Mouse (Mus musculus) c-Kit-negative CD71-positive TER-119-positive erythroid progenitor cells, embryonic 14.5 days (primary cell): Measurements from ENCODE around the gene Taf10.
A peak's percentile ranks its signal among the peaks of the same experiment; 100 is the strongest.

Source experiments
- DNase-seq: peaks from one replicate; pipeline ENCODE4 v3.0.0-alpha.2; 2013; ENCODE audit warnings: low read depth, low spot score

Taf10 gene

GRCm38 (mm10) chr7:105743926-105744590, at the start of gene Taf10:
TSS of gene Taf10 (minus strand) at chr7:105744361.
- peak; percentile 78 for DNase-seq

DNA sequence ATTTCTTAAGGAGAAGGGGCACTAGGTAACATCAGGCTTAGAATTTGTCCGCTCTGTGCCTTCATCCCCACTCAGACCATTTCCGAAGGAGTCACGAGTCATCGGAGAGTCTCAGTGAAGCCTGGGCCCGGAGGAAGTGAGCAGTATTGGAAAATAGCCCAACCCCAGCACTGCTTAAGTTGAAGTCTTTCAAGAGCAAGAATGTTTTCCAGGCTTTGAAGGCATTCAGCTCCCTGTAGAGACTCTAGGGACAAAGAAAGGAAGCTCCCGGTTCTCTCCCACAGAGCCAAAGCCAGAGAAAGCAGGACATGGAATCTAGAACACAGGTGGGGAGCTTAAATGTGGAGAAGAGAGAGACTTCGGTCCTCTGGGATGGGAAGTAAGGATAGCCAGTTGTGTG, 49.5 kb upstream of the Taf10 start:
- no peak for DNase-seq

DNA sequence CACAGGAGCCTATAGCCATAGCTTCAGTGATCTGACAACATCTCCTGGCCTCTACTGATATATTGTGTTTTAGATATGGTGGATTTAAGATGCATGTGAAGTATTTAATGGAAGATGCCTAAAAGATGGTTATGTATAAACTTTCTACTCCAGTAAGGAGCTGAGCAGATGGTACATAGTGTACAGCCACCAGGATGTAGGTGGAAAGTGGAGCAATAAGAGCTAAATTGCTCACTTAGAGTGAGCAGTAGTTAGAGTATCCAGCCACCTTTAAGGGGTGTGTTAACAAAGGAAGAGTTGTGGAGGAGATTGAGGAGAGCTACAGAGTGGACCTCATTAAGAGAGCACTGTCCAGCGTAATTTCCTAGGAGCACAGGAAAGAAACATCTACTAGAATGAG, 47.0 kb upstream of the Taf10 start:
- no peak for DNase-seq

DNA sequence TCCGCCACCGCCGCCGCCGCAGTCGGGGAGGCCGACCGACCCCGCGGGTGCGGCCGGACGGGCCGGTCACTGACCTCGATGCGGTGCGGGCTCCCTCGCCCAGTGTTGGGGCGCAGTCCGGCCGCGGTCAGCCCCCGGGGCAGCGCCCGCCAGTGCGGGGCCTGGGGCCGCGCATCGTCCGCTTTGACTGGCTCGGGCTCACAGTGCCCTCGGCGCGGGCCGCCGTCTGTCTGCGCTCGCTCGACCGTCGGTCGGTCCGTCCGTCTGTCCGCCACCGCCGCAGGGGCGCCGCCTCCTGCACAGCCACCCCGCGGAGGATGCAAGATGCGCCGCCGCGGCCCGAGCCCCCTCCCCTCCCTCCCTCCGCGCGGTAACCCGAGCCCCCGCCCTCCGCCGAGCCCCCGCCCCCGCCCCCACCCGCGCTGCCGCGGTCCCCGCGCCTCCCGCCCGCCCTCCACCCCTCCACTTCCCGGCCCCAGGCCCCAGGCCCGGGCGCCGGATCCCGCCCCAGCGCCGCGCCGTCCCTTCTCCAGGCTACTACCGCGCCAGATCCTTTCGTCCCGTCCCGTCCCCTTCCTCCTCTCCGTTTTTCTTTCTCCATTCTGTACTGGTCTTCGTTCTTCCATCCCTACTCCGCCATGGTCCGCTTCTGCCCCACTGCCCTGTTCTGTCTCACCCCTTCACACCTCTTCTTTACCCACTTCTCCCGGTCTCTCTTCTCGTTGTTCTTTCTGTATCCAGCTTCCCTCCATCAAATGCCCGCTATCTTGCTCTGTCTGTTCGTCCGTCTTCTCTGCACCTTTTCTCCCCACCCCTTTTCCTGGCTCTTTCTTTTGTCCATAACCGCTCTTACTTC, 43.4 kb upstream of the Taf10 start, which contains the start of gene Dchs1:
Gene Dchs1, minus strand, starts transcription at position 370 of the 856 bp plus-strand sequence.
- DNase-seq, result no peak

GRCm38 (mm10) chr7:105786506-105787284, 42.5 kb upstream of the Taf10 start:
- no peak for DNase-seq

- no peak for DNase-seq
Observed at GRCm38 (mm10) chr7:105784556-105784955, 40.4 kb upstream of the Taf10 start.

- no peak for DNase-seq
Observed at GRCm38 (mm10) chr7:105783861-105784260, 39.7 kb upstream of the Taf10 start.

DNA sequence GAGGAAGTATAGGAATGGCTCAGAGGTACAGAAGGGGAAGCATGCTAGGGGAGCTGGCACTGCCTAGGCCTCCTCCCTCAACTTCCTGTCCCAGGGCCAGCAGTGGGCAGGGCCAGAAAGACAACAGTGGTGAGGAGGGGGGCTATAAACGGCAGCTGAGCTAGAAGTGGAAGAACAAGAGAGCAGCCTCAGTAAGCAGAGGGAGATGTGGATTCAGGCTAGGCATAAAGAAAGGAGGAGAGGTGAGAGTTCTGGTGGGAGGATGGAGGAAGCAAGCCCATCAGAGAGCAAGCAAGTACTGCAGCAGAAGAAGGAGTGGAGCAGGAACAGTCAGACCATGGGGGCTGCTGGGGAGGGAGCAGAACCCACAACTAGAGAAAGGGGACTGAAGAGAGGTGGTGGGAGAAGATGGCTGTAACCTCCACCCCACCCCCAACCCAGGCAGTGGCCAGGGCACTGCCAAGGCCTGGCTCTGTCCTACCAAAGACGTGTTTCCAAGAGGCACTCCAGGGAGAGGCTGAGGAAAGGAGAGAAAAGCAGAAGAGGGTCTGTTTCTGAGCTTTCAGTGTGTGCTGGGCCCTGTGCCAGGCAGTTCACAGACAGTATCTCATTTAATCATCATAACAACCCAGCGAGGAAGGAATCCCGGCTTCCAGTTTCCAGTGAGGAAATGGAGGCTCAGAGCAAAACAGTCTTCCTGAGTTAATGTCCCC, 34.5 kb upstream of the Taf10 start:
- no peak for DNase-seq

- DNase-seq, result no peak
Observed at GRCm38 (mm10) chr7:105777797-105778552, 33.8 kb upstream of the Taf10 start.

GRCm38 (mm10) chr7:105777316-105777715, 33.2 kb upstream of the Taf10 start:
- no peak for DNase-seq

GRCm38 (mm10) chr7:105776026-105776425, 31.9 kb upstream of the Taf10 start:
- DNase-seq, result no peak

DNA sequence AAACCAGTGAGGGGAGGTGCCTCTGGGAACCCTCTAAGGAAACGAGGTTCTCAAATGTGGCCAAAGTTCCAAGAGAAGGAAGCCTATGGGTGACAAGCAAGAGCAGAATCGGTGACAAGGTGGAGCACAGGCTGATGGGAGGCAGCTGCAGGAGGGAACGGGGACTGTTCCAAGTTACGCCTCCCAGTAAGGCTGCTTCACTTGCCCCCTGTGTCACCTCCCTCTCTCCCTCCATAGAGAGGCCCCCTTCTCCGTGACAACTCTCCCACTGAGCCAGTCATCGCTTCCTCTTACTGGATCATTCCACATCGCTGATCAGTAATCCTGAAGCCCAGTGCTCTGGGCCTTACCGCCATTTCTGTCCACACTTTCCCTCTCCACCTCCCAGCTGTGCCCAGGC, 30.5 kb upstream of the Taf10 start:
- DNase-seq, result no peak

GRCm38 (mm10) chr7:105773041-105773440, 28.9 kb upstream of the Taf10 start:
- no peak for DNase-seq

DNA sequence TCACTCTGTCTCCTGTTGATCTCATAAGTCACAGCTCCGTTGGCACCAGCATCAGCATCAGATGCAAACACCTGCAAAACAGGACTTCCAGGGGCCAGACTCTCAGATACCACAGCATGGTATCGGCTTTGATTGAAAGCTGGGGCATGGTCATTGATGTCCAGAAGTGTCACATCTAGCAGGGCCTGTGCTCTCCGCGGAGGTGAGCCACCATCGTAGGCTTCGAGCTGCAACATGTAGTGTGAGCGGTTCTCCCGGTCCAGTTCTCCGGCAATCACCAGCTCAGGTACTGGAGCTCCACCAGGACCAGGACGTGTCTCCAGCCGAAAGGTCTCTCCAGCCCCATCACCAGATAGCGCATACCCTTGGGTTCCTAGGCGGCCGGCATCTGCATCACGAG, 28.2 kb upstream of the Taf10 start:
- no peak for DNase-seq

DNA sequence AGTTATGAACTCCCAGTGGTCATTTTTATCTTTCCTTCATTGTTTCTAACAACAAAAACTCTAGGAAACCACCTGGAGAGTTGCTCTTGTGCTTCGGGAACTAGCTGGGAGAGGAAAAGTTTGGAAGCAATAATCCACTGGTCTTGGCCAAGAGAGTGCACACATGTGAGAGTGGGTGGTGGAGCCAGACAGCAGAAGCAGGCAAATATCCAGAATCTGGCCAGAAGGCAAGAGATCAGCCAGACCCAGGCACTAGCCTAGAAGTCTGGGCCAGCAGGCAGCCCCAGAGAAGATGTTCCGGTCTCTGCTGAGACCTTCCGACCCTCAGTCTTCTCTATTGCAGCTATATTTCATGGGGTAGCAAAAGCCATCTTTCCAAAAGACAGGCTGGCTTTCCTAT, 25.8 kb upstream of the Taf10 start:
- no peak for DNase-seq

DNA sequence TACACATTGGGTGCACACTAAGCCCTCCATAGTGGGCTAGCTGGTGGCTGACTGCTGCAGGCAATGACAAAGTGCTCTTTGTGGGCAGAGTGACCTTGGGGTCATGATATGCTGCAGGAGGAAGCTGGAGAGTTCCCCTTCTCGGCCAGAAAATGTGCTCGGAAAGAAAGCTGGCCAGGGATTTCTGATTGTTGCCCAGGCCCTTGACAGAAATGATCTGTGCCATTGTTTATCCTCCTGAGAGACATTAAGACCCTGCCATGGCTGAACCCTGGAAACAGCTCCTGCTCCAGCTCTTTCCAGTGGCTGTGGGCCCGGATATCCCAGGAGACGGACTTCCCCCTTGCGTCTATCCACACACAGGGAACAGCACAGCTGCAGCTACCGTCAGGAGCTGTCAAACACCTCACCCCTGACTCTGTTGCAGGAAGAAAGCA, 23.6 kb upstream of the Taf10 start:
- DNase-seq, result no peak

DNA sequence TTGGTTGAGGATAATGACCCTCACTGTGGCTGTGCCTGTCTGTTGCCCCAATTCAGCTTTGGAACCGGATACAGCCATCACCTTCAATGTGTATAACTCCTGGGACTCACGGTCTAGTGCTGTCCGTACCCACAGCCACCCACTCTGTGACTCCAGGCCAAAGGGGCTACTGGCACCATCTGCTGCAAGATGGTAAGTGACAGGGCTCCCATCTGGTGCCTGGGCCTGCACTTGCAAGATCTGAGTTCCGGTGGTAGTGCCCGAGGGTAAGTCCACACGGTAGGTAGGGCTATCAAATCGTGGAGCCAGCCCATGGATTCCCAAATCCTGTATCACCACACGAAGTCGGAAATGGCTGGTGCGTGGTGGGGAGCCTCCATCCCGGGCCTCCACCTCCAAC, 20.2 kb upstream of the Taf10 start:
- no peak for DNase-seq

DNA sequence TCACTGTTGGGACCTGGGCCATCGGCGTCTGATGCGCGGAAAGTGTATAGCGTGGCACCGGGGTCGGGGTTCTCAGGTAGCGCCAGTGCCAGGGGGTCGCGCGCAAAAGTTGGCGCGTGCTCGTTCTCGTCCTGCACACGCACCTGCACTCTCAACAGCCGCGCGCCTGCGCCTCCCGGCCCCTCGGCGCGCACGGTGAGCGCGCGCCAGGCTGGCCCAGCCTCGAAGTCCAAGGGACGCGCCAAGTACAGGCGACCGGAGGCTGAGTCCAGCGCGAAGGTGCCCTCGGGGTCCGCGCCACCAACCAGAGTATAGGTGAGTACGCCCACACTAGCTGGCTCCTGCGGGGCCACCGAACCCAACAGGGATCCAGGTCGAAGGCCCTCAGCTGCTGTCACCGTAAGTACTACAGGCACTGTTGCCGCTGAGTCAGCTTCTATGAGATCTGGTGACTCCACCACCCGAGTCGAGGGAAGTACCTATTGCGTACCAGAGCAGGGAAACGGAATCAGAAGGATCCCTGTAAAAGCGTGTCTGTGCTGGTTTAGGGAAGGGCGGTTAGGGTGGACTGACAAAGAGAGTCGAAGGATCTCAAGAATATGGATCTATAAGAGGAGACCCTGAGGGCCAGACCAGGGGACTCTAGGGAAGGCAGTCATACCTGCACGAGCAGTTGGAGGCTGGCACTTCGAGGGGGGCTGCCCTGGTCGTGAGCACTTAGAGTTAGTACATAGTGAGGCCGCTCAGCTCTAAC, 18.5 kb upstream of the Taf10 start:
- no peak for DNase-seq

GRCm38 (mm10) chr7:105761813-105762484, 17.8 kb upstream of the Taf10 start:
- no peak for DNase-seq
